Mouse (Mus musculus) fat pad, adult 2 months (tissue): ENCODE data around the gene Obp2b.
"Not testable (repeated sequence)": the region's sequence is repeated elsewhere in the genome, so short reads cannot be mapped to it uniquely, and the experiment has no call there.

Experiments used
- DNase-seq: peaks from one replicate; pipeline ENCODE4 v3.0.0-alpha.2; 2011; ENCODE audit warnings: low read depth, low spot score; ENCODE audit errors: extremely low read depth

The Obp2b gene

GRCm38 (mm10) chr2:25736709-25737108, at the start of gene Obp2b:
TSS of gene Obp2b (plus strand) at chr2:25737009.
- DNase-seq = not testable (repeated sequence)

GRCm38 (mm10) chr2:25694605-25695004, 42.2 kb upstream of the Obp2b start:
- no peak for DNase-seq

GRCm38 (mm10) chr2:25696951-25697350, 39.9 kb upstream of the Obp2b start:
- DNase-seq = no peak

- no peak for DNase-seq
These were observed 38.1 kb upstream of the Obp2b start for GRCm38 (mm10) chr2:25698696-25699095.

GRCm38 (mm10) chr2:25699743-25700142, 37.1 kb upstream of the Obp2b start, which contains the start of gene Obp2a:
TSS of gene Obp2a (plus strand) at chr2:25700043.
- DNase-seq = not testable (repeated sequence)

GRCm38 (mm10) chr2:25701001-25701400, 35.8 kb upstream of the Obp2b start:
- DNase-seq = no peak

- DNase-seq = no peak
These were observed 33.1 kb upstream of the Obp2b start for GRCm38 (mm10) chr2:25703706-25704105.

GRCm38 (mm10) chr2:25706643-25707481, 29.9 kb upstream of the Obp2b start, which contains the start of gene Bmyc:
TSS of gene Bmyc (plus strand) at chr2:25706739.
- DNase-seq = no peak

GRCm38 (mm10) chr2:25708121-25708520, 28.7 kb upstream of the Obp2b start:
- DNase-seq = no peak

- DNase-seq = not testable (repeated sequence)
These were observed 27.8 kb upstream of the Obp2b start for GRCm38 (mm10) chr2:25709056-25709455.

GRCm38 (mm10) chr2:25709791-25710190, 27.0 kb upstream of the Obp2b start:
- not testable (repeated sequence) for DNase-seq

GRCm38 (mm10) chr2:25711641-25712040, 25.2 kb upstream of the Obp2b start:
- DNase-seq = not testable (repeated sequence)

GRCm38 (mm10) chr2:25717222-25717621, 19.6 kb upstream of the Obp2b start:
- peak; percentile 68 for DNase-seq

- no peak for DNase-seq
These were observed 3.4 kb upstream of the Obp2b start for GRCm38 (mm10) chr2:25733199-25733930.

GRCm38 (mm10) chr2:25741671-25742070, 4.9 kb downstream of the Obp2b start:
- DNase-seq = no peak

- DNase-seq = no peak
These were observed 17.4 kb downstream of the Obp2b start for GRCm38 (mm10) chr2:25754201-25754600.

- DNase-seq = no peak
These were observed 21.3 kb downstream of the Obp2b start for GRCm38 (mm10) chr2:25758064-25758625.

- DNase-seq = no peak
These were observed 28.5 kb downstream of the Obp2b start, which contains the start of gene Lcn3 for GRCm38 (mm10) chr2:25765269-25765668. TSS of gene Lcn3 (plus strand) at chr2:25765569.

- DNase-seq = no peak
These were observed 31.0 kb downstream of the Obp2b start for GRCm38 (mm10) chr2:25767764-25768163.

- DNase-seq = no peak
These were observed 36.7 kb downstream of the Obp2b start for GRCm38 (mm10) chr2:25773507-25773906.

- no peak for DNase-seq
These were observed 37.8 kb downstream of the Obp2b start for GRCm38 (mm10) chr2:25774640-25775039.
